30 mouse cellular contexts compared by ENCODE assay signal in genomic region chr13:40417856-40418255, GRCm38 (mm10). TPM values are rescaled to one million over a fixed set of nuclear protein-coding genes. Genes with fewer than 3 reads are reported as not detected.
A peak's percentile ranks its signal among the peaks of the same experiment; 100 is the strongest.
DNase-seq lines count a peak whose midpoint lies in the region; ATAC-seq and TF ChIP-seq lines count a peak whose summit lies in the region.
"Had no signal": no experiment of that assay in that cellular context is flagged by ENCODE, and none has a peak within 500 bp of the region (broad histone marks: within the 10 kb centered on the region; RNA-seq: fewer than 3 reads in every experiment).

No protein-coding gene starts in this region.

- no peaks in the 10 kb centered on the region for H3K9me3 ChIP-seq in embryonic facial prominence, embryonic 11.5 days (replicated peaks; ENCODE audit: control insufficient read depth, low read length)
- no peaks in the 10 kb centered on the region for H3K9me3 ChIP-seq in limb, embryonic 12.5 days
- H3K9me3 ChIP-seq in intestine, embryonic 16.5 days (ENCODE audit: control insufficient read depth, low read length) = no peaks in the 10 kb centered on the region
- H3K9me3 ChIP-seq in liver, postnatal 0 days (ENCODE audit: low read length) = no peaks in the 10 kb centered on the region
- H3K9me3 ChIP-seq: embryonic facial prominence, embryonic 13.5 days; forebrain, embryonic 10.5 days; hindbrain, embryonic 10.5 days; hindbrain, embryonic 15.5 days; intestine, embryonic 15.5 days; liver, embryonic 12.5 days had no signal

- no peak for TF ChIP-seq CTCF in liver, postnatal 0 days (IDR thresholded peaks at IDR 0.05; ENCODE audit: low read depth)

- 46% methylated on average over 3 of the region's 3 CpGs for WGBS in embryonic facial prominence, embryonic 11.5 days
- WGBS in limb, embryonic 12.5 days = 9% methylated on average over 3 of the region's 3 CpGs
- 59% methylated on average over 3 of the region's 3 CpGs for WGBS in intestine, embryonic 16.5 days
- WGBS in liver, postnatal 0 days (ENCODE audit: insufficient replicate concordance) = 67% methylated on average over 3 of the region's 3 CpGs

- no peak for ATAC-seq in embryonic facial prominence, embryonic 11.5 days (replicated peaks; ENCODE audit: insufficient number of reproducible peaks, low FRiP score, low TSS enrichment, low read depth)
- peak; percentile 71 for ATAC-seq in limb, embryonic 12.5 days (ENCODE audit: insufficient number of reproducible peaks, insufficient read depth, low FRiP score, low TSS enrichment, low read depth)
- ATAC-seq in intestine, embryonic 16.5 days = no peak
- ATAC-seq in liver, postnatal 0 days = no peak
- ATAC-seq: forebrain, embryonic 16.5 days; intestine, embryonic 15.5 days; liver, embryonic 12.5 days; Patski had no signal

- DNase-seq in retina, postnatal 1 day = peak; percentile 16
- no peak for DNase-seq in retina, embryonic 14.5 days (ENCODE audit: low spot score)
- DNase-seq in embryonic facial prominence, embryonic 11.5 days (ENCODE audit: low spot score) = peak; percentile 41
- no peak for DNase-seq in liver, postnatal 0 days
- DNase-seq in testis, postnatal 14 days (ENCODE audit: low spot score) = no peak
- DNase-seq: adrenal gland, postnatal 10 days; cerebellum, adult 8-10 months; cerebellum, postnatal 36 days; heart, postnatal 14 days; kidney, adult 9 months; kidney, postnatal 14 days; left cerebral cortex, postnatal 4 days; lung, adult 2 months; lung, postnatal 10 days; midbrain, embryonic 14.5 days had no signal

- H3K27ac ChIP-seq in embryonic facial prominence, embryonic 11.5 days (replicated peaks; ENCODE audit: low read depth, low read length) = no peak overlapping the region
- no peak overlapping the region for H3K27ac ChIP-seq in limb, embryonic 12.5 days
- H3K27ac ChIP-seq in intestine, embryonic 16.5 days (ENCODE audit: low read length) = no peak overlapping the region
- no peak overlapping the region for H3K27ac ChIP-seq in liver, postnatal 0 days (ENCODE audit: low read depth)
- H3K27ac ChIP-seq: embryonic facial prominence, embryonic 13.5 days; forebrain, embryonic 10.5 days; hindbrain, embryonic 10.5 days; hindbrain, embryonic 15.5 days; intestine, embryonic 15.5 days; layer of hippocampus, adult 2 months; liver, embryonic 12.5 days; macrophage had no signal

- H3K4me2 ChIP-seq in embryonic facial prominence, embryonic 11.5 days (ENCODE audit: low read depth, low read length) = no peak overlapping the region
- H3K4me2 ChIP-seq in limb, embryonic 12.5 days = peak overlapping the region; percentile 4; the same call in 1 of the 2 replicates
- H3K4me2 ChIP-seq in intestine, embryonic 16.5 days (ENCODE audit: low read depth, low read length) = no peak overlapping the region
- no peak overlapping the region for H3K4me2 ChIP-seq in liver, postnatal 0 days (ENCODE audit: low read depth, low read length)
- H3K4me2 ChIP-seq: embryonic facial prominence, embryonic 13.5 days; hindbrain, embryonic 15.5 days; intestine, embryonic 15.5 days; liver, embryonic 12.5 days had no signal

- H3K4me3 ChIP-seq in embryonic facial prominence, embryonic 11.5 days (ENCODE audit: low read depth, low read length) = no peak overlapping the region
- no peak overlapping the region for H3K4me3 ChIP-seq in limb, embryonic 12.5 days (replicated peaks)
- H3K4me3 ChIP-seq in intestine, embryonic 16.5 days (ENCODE audit: low read length) = no peak overlapping the region
- no peak overlapping the region for H3K4me3 ChIP-seq in liver, postnatal 0 days (ENCODE audit: low read depth, low read length)
- H3K4me3 ChIP-seq: embryonic facial prominence, embryonic 13.5 days; forebrain, embryonic 10.5 days; hindbrain, embryonic 10.5 days; hindbrain, embryonic 15.5 days; intestine, embryonic 15.5 days; layer of hippocampus, adult 2 months; liver, embryonic 12.5 days had no signal

- no peaks in the 10 kb centered on the region for H3K36me3 ChIP-seq in embryonic facial prominence, embryonic 11.5 days (replicated peaks; ENCODE audit: control insufficient read depth, insufficient read depth, low read depth, low read length)
- H3K36me3 ChIP-seq in limb, embryonic 12.5 days = no peaks in the 10 kb centered on the region
- no peaks in the 10 kb centered on the region for H3K36me3 ChIP-seq in intestine, embryonic 16.5 days (ENCODE audit: control insufficient read depth, insufficient read depth, low read length)
- H3K36me3 ChIP-seq in liver, postnatal 0 days (replicated peaks; ENCODE audit: insufficient read depth, low read length) = no peaks in the 10 kb centered on the region
- H3K36me3 ChIP-seq: embryonic facial prominence, embryonic 13.5 days; forebrain, embryonic 10.5 days; hindbrain, embryonic 10.5 days; hindbrain, embryonic 15.5 days; intestine, embryonic 15.5 days; liver, embryonic 12.5 days had no signal

- H3K9ac ChIP-seq in embryonic facial prominence, embryonic 11.5 days (replicated peaks; ENCODE audit: low read length) = no peak overlapping the region
- H3K9ac ChIP-seq in limb, embryonic 12.5 days (replicated peaks) = no peak overlapping the region
- H3K9ac ChIP-seq in intestine, embryonic 16.5 days (ENCODE audit: low read depth, low read length) = no peak overlapping the region
- H3K9ac ChIP-seq in liver, postnatal 0 days (replicated peaks) = no peak overlapping the region
- H3K9ac ChIP-seq: embryonic facial prominence, embryonic 13.5 days; hindbrain, embryonic 15.5 days; intestine, embryonic 15.5 days; liver, embryonic 12.5 days had no signal

- H3K27me3 ChIP-seq in embryonic facial prominence, embryonic 11.5 days (ENCODE audit: control insufficient read depth, insufficient read depth, low read length) = no peaks in the 10 kb centered on the region
- H3K27me3 ChIP-seq in limb, embryonic 12.5 days = peaks cover 13% of the 10 kb centered on the region; the same call in 1 of the 2 replicates
- H3K27me3 ChIP-seq in intestine, embryonic 16.5 days (replicated peaks; ENCODE audit: control insufficient read depth, insufficient read depth, low read length) = no peaks in the 10 kb centered on the region
- no peaks in the 10 kb centered on the region for H3K27me3 ChIP-seq in liver, postnatal 0 days (ENCODE audit: insufficient read depth, low read length)
- H3K27me3 ChIP-seq: embryonic facial prominence, embryonic 13.5 days; hindbrain, embryonic 15.5 days; intestine, embryonic 15.5 days; liver, embryonic 12.5 days; Patski had no signal

- H3K4me1 ChIP-seq in embryonic facial prominence, embryonic 11.5 days (ENCODE audit: control insufficient read depth, insufficient read depth, low read length) = no peaks in the 10 kb centered on the region
- peaks cover 19% of the 10 kb centered on the region for H3K4me1 ChIP-seq in limb, embryonic 12.5 days (replicated peaks)
- no peaks in the 10 kb centered on the region for H3K4me1 ChIP-seq in intestine, embryonic 16.5 days (ENCODE audit: control insufficient read depth, insufficient read depth, low read length)
- H3K4me1 ChIP-seq in liver, postnatal 0 days (ENCODE audit: insufficient read depth) = no peaks in the 10 kb centered on the region
- H3K4me1 ChIP-seq: hindbrain, embryonic 10.5 days; hindbrain, embryonic 15.5 days; intestine, embryonic 15.5 days; liver, embryonic 12.5 days had no signal

- no peak for TF ChIP-seq EP300 in liver, postnatal 0 days (IDR thresholded peaks at IDR 0.05; ENCODE audit: low read depth)

RNA-seq across cellular contexts. Expression of gene Ofcc1, which starts 56.6 kb away (rescaled TPM):
- polyA plus RNA-seq in embryonic facial prominence, embryonic 11.5 days (2014; fragmentation: Nextera tagmentation; extraction: Ambion mirVana) = 0.08 and 0.21 TPM in 2 replicates
- polyA plus RNA-seq in limb, embryonic 12.5 days (2016; fragmentation: Nextera tagmentation; extraction: Ambion mirVana) = 0.20 TPM in 1 of 2 replicates, not detected in the other
- polyA plus RNA-seq in intestine, embryonic 16.5 days (2015; fragmentation: Nextera tagmentation; extraction: Ambion mirVana) = not detected in 2 replicates
- polyA plus RNA-seq in liver, postnatal 0 days (2015; fragmentation: Nextera tagmentation; extraction: Ambion mirVana) = not detected in 2 replicates
- polyA plus RNA-seq: forebrain, embryonic 10.5 days; heart, embryonic 14.5 days; hindbrain, embryonic 10.5 days; intestine, embryonic 15.5 days; liver, embryonic 12.5 days; lung, adult 2 months; macrophage; stomach, embryonic 14.5 days; testis, adult 2 months had no signal

Comparison
In these comparisons a context has a peak if more than half of its experiments do, and no peak if none do; other contexts are left out.
1. DNase-seq: peak in retina, postnatal 1 day (single experiment) and embryonic facial prominence, embryonic 11.5 days (single experiment); none in retina, embryonic 14.5 days (single experiment), liver, postnatal 0 days (single experiment) and testis, postnatal 14 days (single experiment).